Mouse (Mus musculus) embryonic fibroblast, embryonic 13.5 days (primary cell): ENCODE data around the gene Lrrc8a. TPM values are rescaled to one million over a fixed set of nuclear protein-coding genes. Genes with fewer than 3 reads are reported as not detected.

Source experiments
- H3K27ac ChIP-seq: 2 replicates; pipeline ENCODE4 v1.5.1; 2012; ENCODE audit warnings: low read length, control low read depth, inconsistent platforms; ENCODE audit not compliant: insufficient read depth
- H3K4me1 ChIP-seq: 2 replicates; pipeline ENCODE4 v1.6.1; 2011; ENCODE audit warnings: low read length; ENCODE audit not compliant: control insufficient read depth, insufficient read depth
- H3K4me3 ChIP-seq: 2 replicates; pipeline ENCODE4 v1.5.1; 2011; ENCODE audit warnings: mild to moderate bottlenecking, control low read depth, low read length; ENCODE audit not compliant: insufficient read depth
- CTCF ChIP-seq: IDR thresholded peaks from 2 replicates; pipeline ENCODE4 v1.5.1; 2011; ENCODE audit warnings: mild to moderate bottlenecking, control low read depth, low read length, moderate library complexity, borderline replicate concordance; ENCODE audit not compliant: insufficient read depth
- POLR2A ChIP-seq: IDR thresholded peaks from 2 replicates; pipeline ENCODE4 v1.6.1; 2011; ENCODE audit warnings: low read depth, mild to moderate bottlenecking, control low read depth, low read length, moderate library complexity
- polyA plus RNA-seq: library from polyadenylated mRNA; stranded (reverse); fragments of >200 nt; gene quantifications from 2 replicates; pipeline ENCODE4 v1.2.4, GENCODE M21; 2011; ENCODE audit warnings: low read depth; ENCODE audit not compliant: missing spikeins, insufficient read length

The Lrrc8a gene
- polyA plus RNA-seq, 1 experiment: 40.7 TPM

DNA sequence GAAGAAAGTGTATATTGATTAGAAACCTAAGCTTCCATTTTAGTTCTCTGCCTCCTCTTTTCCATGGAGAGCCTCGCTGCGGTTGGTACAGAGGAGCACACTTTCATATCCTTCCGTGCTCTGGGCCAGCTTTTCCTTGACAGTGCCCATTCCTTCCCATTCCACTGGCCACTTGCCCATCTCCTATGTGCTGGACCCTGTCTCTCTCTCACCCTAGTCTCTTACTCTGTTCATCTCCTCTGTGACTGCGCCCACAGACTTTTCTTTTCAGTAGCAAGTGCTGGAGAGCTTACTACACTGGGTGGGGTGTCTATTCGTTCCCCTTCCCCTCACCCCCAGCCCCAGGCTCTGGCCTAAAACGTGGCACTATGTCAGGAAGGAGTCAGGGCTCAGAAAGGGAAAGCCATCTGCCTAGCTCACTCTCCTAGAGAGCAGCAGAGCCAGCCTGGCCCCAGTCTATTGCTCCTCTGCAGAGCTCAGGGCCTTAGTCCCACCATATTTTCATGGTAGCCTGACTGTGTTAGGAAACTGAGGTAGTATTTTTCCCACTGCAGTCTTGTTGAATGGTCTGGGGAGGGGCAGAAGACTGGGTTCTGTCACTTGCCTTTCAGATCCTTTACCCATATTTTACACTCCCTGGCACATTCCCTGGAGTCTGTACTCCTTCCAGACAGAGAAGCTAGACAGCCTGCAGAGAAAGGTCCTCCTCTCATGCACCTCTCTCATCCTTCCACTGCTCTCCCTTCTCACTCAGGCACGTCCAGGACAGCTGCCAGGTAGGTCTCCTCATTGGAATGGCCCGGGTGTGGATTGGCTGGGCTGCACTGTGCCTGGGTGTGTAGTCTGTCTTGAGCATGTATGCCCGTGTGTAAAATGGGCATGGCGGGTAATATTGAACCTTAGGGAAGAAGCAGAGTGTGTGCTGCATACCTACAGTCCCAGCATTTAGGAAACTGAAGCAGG lies 12.9 kb downstream of the Lrrc8a start:
- H3K4me1 ChIP-seq: peaks cover 13% of the 10 kb centered on the region
- TF ChIP-seq CTCF: no peak
- TF ChIP-seq POLR2A: no peak
- no peak overlapping the region for H3K27ac ChIP-seq
- no peak overlapping the region for H3K4me3 ChIP-seq

DNA sequence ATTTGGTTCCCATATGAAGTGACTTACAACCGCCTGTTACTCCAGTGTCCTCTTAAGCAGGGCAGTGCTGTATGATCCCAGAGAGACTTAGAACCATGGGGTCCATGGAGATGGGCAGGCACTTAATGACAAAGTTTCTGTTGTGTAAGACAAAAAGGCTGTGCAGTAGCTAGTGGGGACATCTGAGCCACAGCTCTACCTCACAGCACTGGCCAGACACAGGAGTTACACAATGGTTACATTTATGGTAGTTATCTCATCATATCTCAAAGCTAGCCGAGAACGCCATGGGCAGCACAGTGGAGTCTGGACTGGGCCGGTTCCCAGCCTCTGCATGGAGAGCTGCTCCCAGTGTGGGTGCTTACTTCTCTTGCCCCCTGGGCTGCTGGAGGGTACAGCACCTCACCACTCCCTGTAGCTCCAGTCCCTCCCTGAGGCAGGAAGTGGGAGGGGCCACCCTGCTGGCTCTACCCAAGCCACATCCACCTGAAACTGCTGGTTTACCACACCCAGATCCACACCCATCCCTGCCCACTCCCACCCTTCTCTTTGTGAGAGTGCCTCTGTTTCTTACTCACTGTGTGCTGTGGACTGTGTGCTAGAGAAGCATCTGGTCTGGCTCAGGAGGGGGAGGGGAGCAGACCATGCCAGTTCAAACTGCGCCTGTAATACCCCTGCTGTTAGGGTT lies 14.0 kb downstream of the Lrrc8a start:
- H3K27ac ChIP-seq: peak overlapping the region; percentile 30

DNA sequence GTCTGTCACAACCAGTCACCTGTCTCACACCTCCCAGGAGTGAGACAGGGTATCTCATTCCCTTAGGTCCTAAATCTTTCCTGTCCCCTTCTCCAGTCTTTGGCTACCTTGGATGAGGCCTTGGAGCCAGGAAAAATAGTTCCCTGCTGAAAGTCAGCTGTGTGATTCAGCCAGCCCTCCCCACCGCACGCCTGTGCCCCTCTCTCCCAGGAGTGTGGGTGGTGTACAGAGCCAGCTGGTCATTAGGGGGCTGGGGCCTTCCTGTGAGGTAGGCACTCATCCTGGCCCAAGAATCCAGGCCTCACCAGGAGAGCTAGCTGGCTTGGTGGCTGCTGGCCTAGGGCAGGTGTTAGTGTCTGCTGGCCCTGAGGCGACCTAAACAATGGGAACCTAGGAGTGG lies 15.0 kb downstream of the Lrrc8a start:
- Histone ChIP-seq H3K4me1 (peaks cover 13% of the 10 kb centered on the region), H3K27ac (peak overlapping the region; percentile 30), H3K4me3 (no peak overlapping the region)
- TF ChIP-seq POLR2A: no peak
- no peak for TF ChIP-seq CTCF

More for the DNA sequence above, 14.0 kb downstream of the Lrrc8a start:
- TF ChIP-seq CTCF (no peak), POLR2A (no peak)
- Histone ChIP-seq H3K4me1 (peaks cover 13% of the 10 kb centered on the region), H3K4me3 (no peak overlapping the region)

DNA sequence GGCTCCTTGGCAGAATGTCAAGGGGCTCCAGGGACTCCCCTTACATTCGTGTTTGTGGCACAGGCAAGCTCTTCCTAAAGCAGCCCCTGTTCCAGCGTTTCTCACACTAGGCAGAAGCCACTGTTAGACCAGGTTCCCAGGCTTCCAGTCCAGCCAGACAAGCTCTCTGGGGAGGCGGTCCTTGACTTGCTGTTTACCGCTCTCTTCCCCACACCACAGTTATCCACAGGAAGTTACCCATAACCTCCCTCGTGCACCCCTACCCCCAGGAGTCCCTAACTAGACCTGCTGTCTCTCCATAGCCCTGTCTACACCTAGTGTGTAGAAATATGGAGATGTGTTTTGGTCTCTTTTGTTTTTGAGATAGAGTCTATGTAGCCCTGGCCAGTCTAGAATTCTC lies 16.3 kb downstream of the Lrrc8a start:
- peaks cover 13% of the 10 kb centered on the region for H3K4me1 ChIP-seq
- H3K4me3 ChIP-seq: no peak overlapping the region
- TF ChIP-seq CTCF (no peak), POLR2A (no peak)
- H3K27ac ChIP-seq: no peak overlapping the region

DNA sequence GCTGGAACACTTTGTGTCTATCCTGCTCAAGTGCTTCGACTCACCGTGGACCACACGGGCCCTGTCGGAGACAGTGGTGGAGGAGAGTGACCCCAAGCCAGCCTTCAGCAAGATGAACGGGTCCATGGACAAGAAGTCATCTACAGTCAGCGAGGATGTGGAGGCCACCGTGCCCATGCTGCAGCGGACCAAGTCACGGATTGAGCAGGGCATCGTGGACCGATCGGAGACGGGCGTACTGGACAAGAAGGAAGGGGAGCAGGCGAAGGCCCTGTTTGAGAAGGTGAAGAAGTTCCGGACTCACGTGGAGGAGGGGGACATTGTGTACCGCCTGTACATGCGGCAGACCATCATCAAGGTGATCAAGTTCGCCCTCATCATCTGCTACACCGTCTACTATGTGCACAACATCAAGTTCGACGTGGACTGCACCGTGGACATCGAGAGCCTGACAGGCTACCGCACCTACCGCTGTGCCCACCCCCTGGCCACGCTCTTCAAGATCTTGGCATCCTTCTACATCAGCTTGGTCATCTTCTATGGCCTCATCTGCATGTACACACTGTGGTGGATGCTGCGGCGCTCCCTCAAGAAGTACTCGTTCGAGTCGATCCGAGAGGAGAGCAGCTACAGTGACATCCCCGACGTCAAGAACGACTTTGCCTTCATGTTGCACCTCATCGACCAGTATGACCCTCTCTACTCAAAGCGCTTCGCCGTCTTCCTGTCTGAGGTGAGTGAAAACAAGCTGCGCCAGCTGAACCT lies 18.3 kb downstream of the Lrrc8a start:
- TF ChIP-seq CTCF: no peak
- no peak for TF ChIP-seq POLR2A
- H3K27ac ChIP-seq: no peak overlapping the region
- H3K4me3 ChIP-seq: no peak overlapping the region
- peaks cover 21% of the 10 kb centered on the region for H3K4me1 ChIP-seq

DNA sequence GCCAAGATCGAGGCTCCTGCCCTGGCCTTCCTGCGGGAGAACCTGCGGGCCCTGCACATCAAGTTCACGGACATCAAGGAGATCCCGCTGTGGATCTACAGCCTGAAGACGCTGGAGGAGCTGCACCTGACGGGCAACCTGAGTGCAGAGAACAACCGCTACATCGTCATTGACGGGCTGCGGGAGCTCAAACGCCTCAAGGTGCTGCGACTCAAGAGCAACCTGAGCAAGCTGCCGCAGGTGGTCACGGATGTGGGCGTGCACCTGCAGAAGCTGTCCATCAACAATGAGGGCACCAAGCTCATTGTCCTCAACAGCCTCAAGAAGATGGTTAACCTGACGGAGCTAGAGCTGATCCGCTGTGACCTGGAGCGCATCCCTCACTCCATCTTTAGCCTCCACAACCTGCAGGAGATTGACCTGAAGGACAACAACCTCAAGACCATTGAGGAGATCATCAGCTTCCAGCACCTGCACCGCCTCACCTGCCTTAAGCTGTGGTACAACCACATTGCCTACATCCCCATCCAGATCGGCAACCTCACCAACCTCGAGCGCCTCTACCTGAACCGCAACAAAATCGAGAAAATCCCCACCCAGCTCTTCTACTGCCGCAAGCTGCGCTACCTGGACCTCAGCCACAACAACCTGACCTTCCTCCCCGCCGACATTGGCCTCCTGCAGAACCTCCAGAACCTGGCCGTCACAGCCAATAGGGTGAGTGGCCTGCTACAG lies 19.3 kb downstream of the Lrrc8a start:
- peaks cover 16% of the 10 kb centered on the region for H3K4me1 ChIP-seq
- no peak overlapping the region for H3K4me3 ChIP-seq
- no peak overlapping the region for H3K27ac ChIP-seq
- TF ChIP-seq CTCF: no peak
- no peak for TF ChIP-seq POLR2A

DNA sequence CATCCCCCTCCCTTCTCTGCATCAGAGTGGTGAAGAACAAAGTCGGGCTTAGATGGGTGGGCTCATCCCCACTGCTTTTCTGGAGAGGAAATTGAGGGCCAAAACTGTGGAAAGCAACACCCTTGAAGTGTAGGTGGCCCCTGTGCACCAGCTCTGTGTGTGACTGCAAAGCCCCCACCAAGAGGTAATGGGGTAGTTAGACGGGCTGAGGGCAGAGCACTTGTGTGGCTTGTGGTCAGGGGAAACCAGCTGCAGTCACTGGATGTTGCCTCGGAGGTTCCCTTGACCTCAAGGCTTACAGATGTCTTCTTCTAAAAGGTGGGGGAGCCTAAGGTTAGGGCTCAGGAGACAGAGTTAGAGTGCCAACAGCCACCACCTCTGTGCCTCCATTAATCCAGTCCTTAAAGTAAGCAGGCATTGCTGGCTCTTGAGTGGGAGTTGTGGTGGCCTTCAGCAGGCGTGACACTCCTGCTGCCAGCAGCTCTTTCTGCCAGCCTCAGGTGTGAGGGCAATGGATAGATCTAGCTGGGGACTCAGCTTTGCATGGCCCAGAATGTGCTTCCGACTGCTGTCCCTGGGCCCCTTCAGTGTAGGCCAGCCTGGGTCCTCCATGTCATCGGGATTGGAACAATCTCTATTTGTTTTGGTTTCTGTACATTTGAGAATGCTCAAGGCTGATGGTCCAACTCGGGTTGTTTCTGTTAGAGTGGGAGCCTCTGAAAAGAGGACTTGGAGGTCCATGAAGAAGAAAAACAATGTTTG lies 20.4 kb downstream of the Lrrc8a start:
- peaks cover 11% of the 10 kb centered on the region for H3K4me1 ChIP-seq
- no peak for TF ChIP-seq CTCF
- no peak for TF ChIP-seq POLR2A
- peak overlapping the region; percentile 93 for H3K27ac ChIP-seq
- no peak overlapping the region for H3K4me3 ChIP-seq

DNA sequence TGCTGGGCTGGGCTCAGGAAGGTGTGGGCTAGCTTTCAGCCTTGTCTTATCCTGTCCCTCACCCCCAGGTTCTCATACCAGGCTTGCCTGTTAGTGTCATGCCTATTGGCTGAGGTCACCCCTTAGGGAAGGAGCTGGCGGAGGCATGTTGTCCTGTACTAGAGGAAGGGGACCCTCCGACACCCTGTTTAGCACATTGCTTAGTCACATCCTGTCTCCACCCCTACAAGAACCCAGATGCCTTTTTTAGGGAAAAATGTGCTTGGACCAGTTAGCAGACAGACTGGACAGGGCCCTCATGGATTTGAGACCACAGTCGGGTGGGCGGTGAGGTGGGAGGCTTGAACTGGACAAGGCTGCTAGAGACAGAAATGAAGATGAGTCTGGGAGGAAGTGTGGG lies 21.1 kb downstream of the Lrrc8a start:
- H3K27ac ChIP-seq: peak overlapping the region; percentile 93
- no peak for TF ChIP-seq CTCF
- TF ChIP-seq POLR2A: 0 out of 2 replicates have a peak, but pooled peaks have one; percentile 32
- no peak overlapping the region for H3K4me3 ChIP-seq

More for the DNA sequence above, 21.1 kb downstream of the Lrrc8a start:
- H3K4me1 ChIP-seq: peaks cover 13% of the 10 kb centered on the region
